Mouse (Mus musculus): ENCODE measurements around the gene Hepacam. TPM values are rescaled to one million over a fixed set of nuclear protein-coding genes. Genes with fewer than 3 reads are reported as not detected.

Hepacam gene
- not detected in 4 replicates for total RNA-seq (2023)

DNA sequence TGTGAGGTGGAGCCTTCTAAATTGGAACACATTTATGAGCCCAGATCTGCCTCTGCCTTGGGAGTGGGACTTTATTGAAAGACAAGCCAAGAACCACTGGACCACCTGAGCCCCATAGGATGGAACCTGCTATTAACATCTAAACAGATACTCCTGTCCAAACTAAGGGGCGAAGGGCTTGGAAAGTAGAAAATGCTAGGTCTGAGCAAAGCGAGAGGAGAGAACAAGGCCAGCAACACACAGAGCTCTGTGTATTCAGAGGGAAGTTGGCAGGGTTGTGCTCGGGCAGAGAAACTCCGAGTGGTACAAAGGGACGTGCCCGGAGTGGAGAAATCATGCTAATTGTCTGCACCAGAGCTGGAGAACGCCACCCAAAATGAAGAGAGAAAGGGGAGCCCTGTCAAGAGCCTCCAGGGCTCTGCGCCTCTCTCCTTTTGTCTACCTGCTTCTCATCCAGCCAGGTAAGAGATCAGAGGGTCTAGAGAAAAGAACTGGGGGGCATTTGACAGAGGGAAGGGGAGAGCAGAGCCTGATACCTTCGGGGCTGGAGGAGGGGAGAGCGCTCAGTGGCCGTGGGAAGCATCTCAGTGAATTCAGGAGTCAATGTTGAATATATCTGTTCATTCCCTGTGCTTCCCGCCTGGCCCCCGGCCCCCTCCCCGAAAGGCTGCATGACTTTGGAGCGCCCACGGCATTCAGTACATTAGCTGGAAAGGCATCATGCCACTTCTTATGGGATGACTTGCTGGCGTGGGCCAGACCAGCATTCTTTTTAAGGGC lies at the start of gene Hepacam:
Gene Hepacam (plus strand): TSS at position 51 of the 780 bp plus-strand sequence.

DNA sequence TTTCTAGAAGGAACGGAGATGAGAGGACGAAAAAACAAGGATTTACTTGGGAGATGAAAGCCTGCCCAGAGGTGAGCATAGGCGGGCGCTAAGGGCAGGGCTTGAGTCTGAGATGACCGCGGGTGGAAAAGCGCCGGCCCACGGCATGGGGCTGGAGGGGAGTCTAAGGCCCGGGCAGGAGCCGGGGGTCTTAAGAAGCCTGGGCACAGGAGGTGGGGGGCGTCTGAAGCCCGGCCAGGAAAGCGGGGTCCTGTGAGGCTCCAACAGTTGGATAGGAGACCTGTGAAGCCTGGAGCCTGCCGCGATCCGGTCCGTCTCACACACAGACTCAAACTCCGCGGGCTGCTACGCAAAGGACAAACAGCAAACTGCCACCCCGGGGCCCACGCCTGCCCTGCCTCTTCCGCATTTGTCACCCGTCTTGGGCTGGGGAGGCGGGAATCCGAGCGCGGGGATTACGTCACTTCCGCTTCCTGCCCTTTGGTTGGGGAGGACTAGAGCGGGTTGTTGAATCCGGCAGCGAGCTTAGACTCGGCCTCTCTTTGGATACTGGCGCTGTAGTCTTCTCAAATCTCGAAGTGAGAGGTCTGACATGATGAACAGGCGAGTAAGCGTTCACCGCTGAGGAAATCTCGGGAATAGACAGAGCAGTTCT lies 19.0 kb upstream of the Hepacam start, which contains the start of gene Ccdc15:
Gene Ccdc15 (minus strand): TSS at position 445 of the 655 bp plus-strand sequence.

DNA sequence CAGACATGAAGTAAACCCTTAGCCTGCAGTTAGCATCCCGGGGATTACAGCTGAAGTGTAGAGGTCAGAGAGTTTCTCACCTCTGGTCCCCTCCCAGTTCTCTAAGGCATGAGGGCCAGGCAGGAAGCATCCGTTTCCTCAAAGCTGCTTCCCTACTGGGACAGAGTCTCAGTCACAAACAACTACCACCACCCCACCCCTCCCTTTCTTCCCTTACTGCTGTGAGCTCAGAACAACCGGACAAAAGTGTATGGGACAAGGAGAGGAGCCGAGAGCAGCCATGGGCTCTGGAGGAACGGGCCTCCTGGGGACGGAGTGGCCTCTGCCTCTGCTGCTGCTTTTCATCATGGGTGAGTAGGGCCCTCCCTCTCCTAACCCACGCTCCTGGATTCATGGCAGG lies 34.7 kb downstream of the Hepacam start, which contains the start of gene Robo4:
Gene Robo4 (plus strand): TSS at position 96 of the 400 bp plus-strand sequence.

DNA sequence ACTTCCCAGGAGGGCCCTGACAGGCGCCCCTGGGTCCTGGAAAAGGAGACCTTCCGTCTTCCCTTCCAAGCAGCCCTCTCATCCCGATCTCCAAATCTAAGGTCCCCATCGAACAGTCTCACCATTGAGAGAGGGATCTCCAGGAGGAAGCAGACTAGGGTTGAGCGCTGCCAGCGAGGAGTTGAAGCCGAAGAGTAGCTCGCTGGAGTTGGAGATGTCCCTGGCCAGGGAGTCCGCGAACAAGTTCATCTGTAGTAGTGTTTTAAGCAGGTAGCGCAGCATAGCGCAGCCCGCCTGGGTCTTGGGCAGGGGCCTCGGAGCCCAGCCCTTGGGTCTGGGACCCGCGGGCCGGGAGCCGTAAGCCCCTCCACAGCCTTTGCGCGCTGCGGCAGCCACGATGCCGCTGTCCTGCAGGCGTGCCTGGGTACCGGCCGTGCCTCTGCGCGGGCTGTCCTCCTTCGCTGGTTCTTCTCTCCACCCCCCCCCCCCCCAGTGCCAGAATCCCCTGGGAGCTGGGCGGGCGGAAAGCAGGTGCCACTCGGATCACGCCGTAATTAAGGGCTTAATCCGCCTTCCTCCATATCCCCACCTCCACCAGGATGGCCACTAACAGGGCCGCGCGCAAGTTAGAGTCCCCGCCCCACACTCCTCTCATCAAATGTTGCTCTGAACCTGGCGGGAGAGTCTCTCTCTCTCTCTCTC lies 65.7 kb downstream of the Hepacam start, which contains the start of gene Robo3:
Gene Robo3 (minus strand): TSS at position 527 of the 702 bp plus-strand sequence.

Other genes with a start within 250 kb of the Hepacam start
- gene Pknox2, start 219.9 kb upstream of the Hepacam start, total RNA-seq (2023) = not detected in 4 replicates
- 1.8 to 2.6 TPM (median 2.2 TPM) in 4 replicates for gene Tmem218, start 159.1 kb upstream of the Hepacam start, total RNA-seq (2023)
- 22.4 to 25.9 TPM (median 23.8 TPM) in 4 replicates for gene Slc37a2, start 111.6 kb upstream of the Hepacam start, total RNA-seq (2023)
- 14.1 to 17.7 TPM (median 15.0 TPM) in 4 replicates for gene Ccdc15, start 18.9 kb upstream of the Hepacam start, total RNA-seq (2023)
- not detected in 4 replicates for gene Robo4, start 34.5 kb downstream of the Hepacam start, total RNA-seq (2023)
- gene Robo3, start 65.9 kb downstream of the Hepacam start, total RNA-seq (2023) = not detected in 4 replicates
- gene Msantd2, start 122.0 kb downstream of the Hepacam start, total RNA-seq (2023) = 28.6 to 31.8 TPM (median 29.2 TPM) in 4 replicates
- gene Esam, start 160.7 kb downstream of the Hepacam start, total RNA-seq (2023) = 1.3 TPM in 1 of 4 replicates, not detected in the others
- gene Vsig2, start 171.9 kb downstream of the Hepacam start, total RNA-seq (2023) = not detected in 4 replicates
- 3.2 to 6.0 TPM (median 4.0 TPM) in 4 replicates for gene Nrgn, start 185.6 kb downstream of the Hepacam start, total RNA-seq (2023)
- gene Siae, start 188.3 kb downstream of the Hepacam start, total RNA-seq (2023) = 6.2 to 10.9 TPM (median 9.4 TPM) in 4 replicates
- gene Spa17, start 246.4 kb downstream of the Hepacam start, total RNA-seq (2023) = 1.1 to 3.6 TPM in 2 of 4 replicates, not detected in the others